Mouse (Mus musculus): ENCODE measurements around the gene Ptprf. TPM values are rescaled to one million over a fixed set of nuclear protein-coding genes. Genes with fewer than 3 reads are reported as not detected.

The Ptprf gene
- polyA plus RNA-seq, 1 experiment, result 7.4 TPM

- no peak overlapping the region for H3K4me3 ChIP-seq (replicated peaks; ENCODE audit: control insufficient read depth, low read depth, low read length)
- no peak overlapping the region for H3K27ac ChIP-seq (ENCODE audit: control insufficient read depth, insufficient read depth, low read depth, low read length, poor library complexity)
- WGBS, result 85% methylated on average over 2 of the region's 2 CpGs
- no peak for TF ChIP-seq POLR2A (IDR thresholded peaks at IDR 0.05; ENCODE audit: borderline replicate concordance, control insufficient read depth, low read depth, low read length)
- no peak for TF ChIP-seq CTCF (IDR thresholded peaks at IDR 0.05; ENCODE audit: control insufficient read depth, insufficient read depth, low read length)
- no peaks in the 10 kb centered on the region for H3K4me1 ChIP-seq (ENCODE audit: control insufficient read depth, insufficient read depth, low read length)
Measured at GRCm38 (mm10) chr4:118199093-118199492, 92.1 kb downstream of the Ptprf start.

GRCm38 (mm10) chr4:118198606-118199005, 92.6 kb downstream of the Ptprf start:
- Histone ChIP-seq H3K4me3 (replicated peaks; ENCODE audit: control insufficient read depth, low read depth, low read length) (no peak overlapping the region), H3K27ac (ENCODE audit: control insufficient read depth, insufficient read depth, low read depth, low read length, poor library complexity) (no peak overlapping the region), H3K4me1 (ENCODE audit: control insufficient read depth, insufficient read depth, low read length) (no peaks in the 10 kb centered on the region)
- no peak for TF ChIP-seq CTCF (IDR thresholded peaks at IDR 0.05; ENCODE audit: control insufficient read depth, insufficient read depth, low read length)
- TF ChIP-seq POLR2A (IDR thresholded peaks at IDR 0.05; ENCODE audit: borderline replicate concordance, control insufficient read depth, low read depth, low read length), result no peak
- WGBS, result 88% methylated on average over 3 of the region's 3 CpGs

- Histone ChIP-seq H3K27ac (ENCODE audit: control insufficient read depth, insufficient read depth, low read depth, low read length, poor library complexity) (no peak overlapping the region), H3K4me1 (ENCODE audit: control insufficient read depth, insufficient read depth, low read length) (no peaks in the 10 kb centered on the region), H3K4me3 (replicated peaks; ENCODE audit: control insufficient read depth, low read depth, low read length) (no peak overlapping the region)
- TF ChIP-seq CTCF (IDR thresholded peaks at IDR 0.05; ENCODE audit: control insufficient read depth, insufficient read depth, low read length) (no peak), POLR2A (IDR thresholded peaks at IDR 0.05; ENCODE audit: borderline replicate concordance, control insufficient read depth, low read depth, low read length) (no peak)
- 80% methylated on average over 10 of the region's 10 CpGs for WGBS
Measured at GRCm38 (mm10) chr4:118196185-118196584, 95.0 kb downstream of the Ptprf start.

GRCm38 (mm10) chr4:118180301-118181080, 110.7 kb downstream of the Ptprf start:
- Histone ChIP-seq H3K4me3 (replicated peaks; ENCODE audit: control insufficient read depth, low read depth, low read length) (peak overlapping the region; percentile 85), H3K4me1 (ENCODE audit: control insufficient read depth, insufficient read depth, low read length) (peaks cover 1% of the 10 kb centered on the region; the same call in 1 of the 2 replicates), H3K27ac (ENCODE audit: control insufficient read depth, insufficient read depth, low read depth, low read length, poor library complexity) (peak overlapping the region; percentile 94)
- 18% methylated on average over 17 of the region's 17 CpGs for WGBS
- TF ChIP-seq CTCF (IDR thresholded peaks at IDR 0.05; ENCODE audit: control insufficient read depth, insufficient read depth, low read length) (no peak), POLR2A (IDR thresholded peaks at IDR 0.05; ENCODE audit: borderline replicate concordance, control insufficient read depth, low read depth, low read length) (no peak)

GRCm38 (mm10) chr4:118179467-118180300, 111.5 kb downstream of the Ptprf start, which contains the start of gene Kdm4a:
Gene Kdm4a (minus strand): TSS chr4:118180043.
- TF ChIP-seq POLR2A (IDR thresholded peaks at IDR 0.05; ENCODE audit: borderline replicate concordance, control insufficient read depth, low read depth, low read length) (peak; percentile 66; the same call in 1 of the 2 replicates), CTCF (IDR thresholded peaks at IDR 0.05; ENCODE audit: control insufficient read depth, insufficient read depth, low read length) (no peak)
- Histone ChIP-seq H3K27ac (ENCODE audit: control insufficient read depth, insufficient read depth, low read depth, low read length, poor library complexity) (peak within 1 kb of the TSS; percentile 94), H3K4me1 (ENCODE audit: control insufficient read depth, insufficient read depth, low read length) (peaks cover 1% of the 10 kb centered on the region; the same call in 1 of the 2 replicates), H3K4me3 (replicated peaks; ENCODE audit: control insufficient read depth, low read depth, low read length) (peak within 1 kb of the TSS; percentile 93)
- 1% methylated on average over 38 of the region's 38 CpGs for WGBS

GRCm38 (mm10) chr4:118178952-118179466, 112.2 kb downstream of the Ptprf start:
- TF ChIP-seq CTCF (IDR thresholded peaks at IDR 0.05; ENCODE audit: control insufficient read depth, insufficient read depth, low read length), result no peak
- TF ChIP-seq POLR2A (IDR thresholded peaks at IDR 0.05; ENCODE audit: borderline replicate concordance, control insufficient read depth, low read depth, low read length), result no peak
- under 1% methylated on average over 12 of the region's 12 CpGs for WGBS
- Histone ChIP-seq H3K4me3 (replicated peaks; ENCODE audit: control insufficient read depth, low read depth, low read length) (peak overlapping the region; percentile 93), H3K4me1 (ENCODE audit: control insufficient read depth, insufficient read depth, low read length) (peaks cover 1% of the 10 kb centered on the region; the same call in 1 of the 2 replicates), H3K27ac (ENCODE audit: control insufficient read depth, insufficient read depth, low read depth, low read length, poor library complexity) (peak overlapping the region; percentile 53)

- no peak overlapping the region for H3K4me3 ChIP-seq (replicated peaks; ENCODE audit: control insufficient read depth, low read depth, low read length)
- TF ChIP-seq POLR2A (IDR thresholded peaks at IDR 0.05; ENCODE audit: borderline replicate concordance, control insufficient read depth, low read depth, low read length), result no peak
- no peaks in the 10 kb centered on the region; the same call in 1 of the 2 replicates for H3K4me1 ChIP-seq (ENCODE audit: control insufficient read depth, insufficient read depth, low read length)
- 89% methylated on average over 12 of the region's 12 CpGs for WGBS
- peak overlapping the region; percentile 45 for H3K27ac ChIP-seq (ENCODE audit: control insufficient read depth, insufficient read depth, low read depth, low read length, poor library complexity)
Measured at GRCm38 (mm10) chr4:118172461-118172860, 118.7 kb downstream of the Ptprf start.

GRCm38 (mm10) chr4:118171006-118171405, 120.2 kb downstream of the Ptprf start:
- TF ChIP-seq CTCF (IDR thresholded peaks at IDR 0.05; ENCODE audit: control insufficient read depth, insufficient read depth, low read length) (peak; percentile 42; the same call in 1 of the 2 replicates), POLR2A (IDR thresholded peaks at IDR 0.05; ENCODE audit: borderline replicate concordance, control insufficient read depth, low read depth, low read length) (no peak)
- 81% methylated on average over 9 of the region's 9 CpGs for WGBS
- no peak overlapping the region for H3K4me3 ChIP-seq (replicated peaks; ENCODE audit: control insufficient read depth, low read depth, low read length)
- no peaks in the 10 kb centered on the region; the same call in 1 of the 2 replicates for H3K4me1 ChIP-seq (ENCODE audit: control insufficient read depth, insufficient read depth, low read length)
- H3K27ac ChIP-seq (ENCODE audit: control insufficient read depth, insufficient read depth, low read depth, low read length, poor library complexity), result no peak overlapping the region

Measured in bone marrow, adult 2 months (tissue).